Mouse (Mus musculus): ENCODE measurements at regions not wholly inside any gene's neighbourhood (a gene's known extent, or its start where the extent isn't known, plus 50 kb on each side); places are given as distances from the start of the nearest gene placed in this dataset.

DNA sequence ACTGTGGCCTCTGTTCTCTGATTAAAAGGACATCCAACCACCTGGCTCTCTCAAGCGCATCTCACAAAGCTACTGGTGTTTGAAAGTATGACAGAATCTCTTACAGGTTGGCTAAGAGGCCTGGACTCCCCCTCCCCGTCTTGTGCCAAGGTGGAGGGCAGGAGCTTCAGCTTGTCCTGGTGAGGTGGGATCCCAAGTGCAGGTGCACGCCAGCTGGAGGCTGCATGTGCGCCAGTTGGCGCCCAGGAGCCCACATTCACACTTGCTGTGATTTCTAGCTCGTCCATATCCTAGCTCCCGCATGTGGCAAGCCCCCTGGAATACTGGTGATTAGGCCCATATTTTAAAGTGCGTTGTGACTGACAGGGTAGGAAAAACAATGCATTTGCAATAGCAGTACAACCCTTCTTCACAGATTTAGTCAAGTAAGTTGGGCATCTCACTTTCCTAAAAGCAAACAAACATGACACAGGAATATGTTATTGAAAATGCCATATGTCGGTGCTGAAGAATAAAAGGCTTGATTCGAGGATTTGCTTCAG lies 292.8 kb upstream of the Tenm3 start:
- WGBS, result 91% methylated on average over 10 of the region's 10 CpGs
- Histone ChIP-seq H3K4me3 (ENCODE audit: low read depth, low read length) (no peak overlapping the region), H3K4me2 (no peak overlapping the region), H3K9ac (ENCODE audit: low read length) (no peak overlapping the region), H3K9me3 (ENCODE audit: control insufficient read depth, low read length) (no peaks in the 10 kb centered on the region), H3K27ac (ENCODE audit: low read depth, low read length) (no peak overlapping the region), H3K36me3 (ENCODE audit: control insufficient read depth, insufficient read depth, low read length) (no peaks in the 10 kb centered on the region), H3K4me1 (ENCODE audit: control insufficient read depth, insufficient read depth, low read length) (no peaks in the 10 kb centered on the region), H3K27me3 (ENCODE audit: control insufficient read depth, insufficient read depth, low read length) (no peaks in the 10 kb centered on the region)
- ATAC-seq (ENCODE audit: low FRiP score), result no peak
- DNase-seq (ENCODE audit: low spot score, missing footprints), result no peak

- WGBS, result 84% methylated on average over 6 of the region's 6 CpGs
- no peaks in the 10 kb centered on the region for H3K9me3 ChIP-seq (ENCODE audit: control insufficient read depth, low read length)
- H3K36me3 ChIP-seq (ENCODE audit: control insufficient read depth, insufficient read depth, low read length), result no peaks in the 10 kb centered on the region
- no peak overlapping the region for H3K4me2 ChIP-seq
- no peaks in the 10 kb centered on the region for H3K4me1 ChIP-seq (ENCODE audit: control insufficient read depth, insufficient read depth, low read length)
- no peak for ATAC-seq (ENCODE audit: low FRiP score)
- no peak overlapping the region for H3K4me3 ChIP-seq (ENCODE audit: low read depth, low read length)
- H3K27me3 ChIP-seq (ENCODE audit: control insufficient read depth, insufficient read depth, low read length), result no peaks in the 10 kb centered on the region
- no peak overlapping the region for H3K9ac ChIP-seq (ENCODE audit: low read length)
- no peak overlapping the region for H3K27ac ChIP-seq (ENCODE audit: low read depth, low read length)
- no peak for DNase-seq (ENCODE audit: low spot score, missing footprints)
These were observed 265.3 kb upstream of the Tenm3 start for GRCm38 (mm10) chr8:49109095-49109494.

- Histone ChIP-seq H3K4me3 (ENCODE audit: low read depth, low read length) (no peak overlapping the region), H3K4me1 (ENCODE audit: control insufficient read depth, insufficient read depth, low read length) (no peaks in the 10 kb centered on the region), H3K9me3 (ENCODE audit: control insufficient read depth, low read length) (no peaks in the 10 kb centered on the region), H3K9ac (ENCODE audit: low read length) (no peak overlapping the region), H3K36me3 (ENCODE audit: control insufficient read depth, insufficient read depth, low read length) (no peaks in the 10 kb centered on the region), H3K4me2 (no peak overlapping the region), H3K27me3 (ENCODE audit: control insufficient read depth, insufficient read depth, low read length) (no peaks in the 10 kb centered on the region), H3K27ac (ENCODE audit: low read depth, low read length) (no peak overlapping the region)
- no peak for DNase-seq (ENCODE audit: low spot score, missing footprints)
- 65% methylated on average over 4 of the region's 4 CpGs for WGBS
- ATAC-seq (ENCODE audit: low FRiP score), result no peak
These were observed 264.9 kb upstream of the Tenm3 start for GRCm38 (mm10) chr8:49108665-49109064.

GRCm38 (mm10) chr8:49106531-49106930 lies 262.8 kb upstream of the Tenm3 start:
- 83% methylated on average over 3 of the region's 3 CpGs for WGBS
- H3K4me1 ChIP-seq (ENCODE audit: control insufficient read depth, insufficient read depth, low read length), result no peaks in the 10 kb centered on the region
- no peaks in the 10 kb centered on the region for H3K36me3 ChIP-seq (ENCODE audit: control insufficient read depth, insufficient read depth, low read length)
- H3K9ac ChIP-seq (ENCODE audit: low read length), result no peak overlapping the region
- no peaks in the 10 kb centered on the region for H3K9me3 ChIP-seq (ENCODE audit: control insufficient read depth, low read length)
- H3K4me2 ChIP-seq, result no peak overlapping the region
- ATAC-seq (ENCODE audit: low FRiP score) (no peak), DNase-seq (ENCODE audit: low spot score, missing footprints) (no peak)
- H3K4me3 ChIP-seq (ENCODE audit: low read depth, low read length), result no peak overlapping the region
- no peak overlapping the region for H3K27ac ChIP-seq (ENCODE audit: low read depth, low read length)
- H3K27me3 ChIP-seq (ENCODE audit: control insufficient read depth, insufficient read depth, low read length), result no peaks in the 10 kb centered on the region

- H3K4me3 ChIP-seq (ENCODE audit: low read depth, low read length), result no peak overlapping the region
- H3K27me3 ChIP-seq (ENCODE audit: control insufficient read depth, insufficient read depth, low read length), result no peaks in the 10 kb centered on the region
- H3K27ac ChIP-seq (ENCODE audit: low read depth, low read length), result no peak overlapping the region
- WGBS, result 90% methylated on average over 7 of the region's 7 CpGs
- H3K36me3 ChIP-seq (ENCODE audit: control insufficient read depth, insufficient read depth, low read length), result no peaks in the 10 kb centered on the region
- H3K9ac ChIP-seq (ENCODE audit: low read length), result no peak overlapping the region
- no peak for DNase-seq (ENCODE audit: low spot score, missing footprints)
- ATAC-seq (ENCODE audit: low FRiP score), result no peak
- H3K4me2 ChIP-seq, result no peak overlapping the region
- no peaks in the 10 kb centered on the region; the same call in 1 of the 2 replicates for H3K9me3 ChIP-seq (ENCODE audit: control insufficient read depth, low read length)
- no peaks in the 10 kb centered on the region for H3K4me1 ChIP-seq (ENCODE audit: control insufficient read depth, insufficient read depth, low read length)
These were observed 257.4 kb upstream of the Tenm3 start for GRCm38 (mm10) chr8:49101156-49101555.

DNA sequence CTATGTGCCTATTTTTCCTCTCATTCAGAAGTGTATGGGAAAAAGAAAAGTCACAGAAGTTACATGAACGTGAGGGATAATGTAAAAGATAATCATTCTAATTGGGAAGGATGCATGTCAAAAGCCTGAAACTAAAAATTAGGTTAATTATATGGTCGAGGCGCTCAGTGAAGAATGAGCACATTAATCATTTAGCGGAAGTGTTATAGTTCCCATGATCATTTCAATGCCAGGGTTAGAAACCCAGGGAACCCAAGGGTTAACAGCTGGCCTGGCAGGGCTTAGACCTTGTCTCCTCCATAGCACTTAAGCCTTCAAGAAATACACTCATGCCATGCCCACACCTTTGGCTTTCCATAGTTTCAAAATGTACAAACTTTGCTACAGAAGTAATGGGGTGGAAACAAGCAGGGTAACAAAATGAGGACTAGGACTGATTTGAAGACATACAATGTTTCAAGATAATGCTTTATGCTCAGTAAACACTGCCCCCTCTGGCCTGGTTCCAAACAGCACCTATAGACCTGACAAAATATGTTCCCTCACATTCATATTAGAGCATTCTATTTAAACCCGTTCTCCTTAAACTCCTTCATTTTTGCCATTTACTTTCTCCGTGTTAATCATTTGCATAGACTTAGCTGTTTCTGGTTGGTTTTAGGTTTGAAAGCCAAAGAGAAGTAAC lies 240.6 kb upstream of the Tenm3 start:
- DNase-seq (ENCODE audit: low spot score, missing footprints) (peak; percentile 86), ATAC-seq (ENCODE audit: low FRiP score) (no peak)
- no peaks in the 10 kb centered on the region for H3K9me3 ChIP-seq (ENCODE audit: control insufficient read depth, low read length)
- 88% methylated on average over 6 of the region's 6 CpGs for WGBS
- H3K9ac ChIP-seq (ENCODE audit: low read length), result no peak overlapping the region
- no peak overlapping the region for H3K4me2 ChIP-seq
- H3K27ac ChIP-seq (ENCODE audit: low read depth, low read length), result no peak overlapping the region
- H3K36me3 ChIP-seq (ENCODE audit: control insufficient read depth, insufficient read depth, low read length), result no peaks in the 10 kb centered on the region
- no peak overlapping the region for H3K4me3 ChIP-seq (ENCODE audit: low read depth, low read length)
- H3K27me3 ChIP-seq (ENCODE audit: control insufficient read depth, insufficient read depth, low read length), result no peaks in the 10 kb centered on the region
- no peaks in the 10 kb centered on the region for H3K4me1 ChIP-seq (ENCODE audit: control insufficient read depth, insufficient read depth, low read length)

DNA sequence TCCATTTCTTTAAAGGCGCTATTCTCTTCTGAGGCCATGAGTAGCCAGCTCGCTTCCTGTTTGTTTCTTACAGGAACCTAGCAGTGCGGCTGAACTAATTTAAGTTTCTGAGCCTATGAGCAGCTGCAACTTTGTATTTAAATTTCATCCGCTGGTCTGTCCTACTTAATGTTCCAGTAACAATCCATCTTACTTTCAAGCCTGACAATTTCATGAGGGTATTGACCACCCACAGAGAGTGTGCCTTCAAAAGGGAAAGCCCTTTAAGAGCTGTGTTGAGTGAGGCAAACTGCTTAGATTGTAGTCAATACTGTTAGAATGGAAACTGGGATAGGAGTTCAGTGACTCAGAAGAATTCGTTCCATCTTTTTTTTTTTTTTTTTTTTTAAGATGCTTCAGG lies 225.7 kb upstream of the Tenm3 start:
- H3K4me3 ChIP-seq (ENCODE audit: low read depth, low read length), result no peak overlapping the region
- 73% methylated on average over 5 of the region's 5 CpGs for WGBS
- ATAC-seq (ENCODE audit: low FRiP score) (no peak), DNase-seq (ENCODE audit: low spot score, missing footprints) (no peak)
- no peaks in the 10 kb centered on the region for H3K36me3 ChIP-seq (ENCODE audit: control insufficient read depth, insufficient read depth, low read length)
- no peak overlapping the region for H3K27ac ChIP-seq (ENCODE audit: low read depth, low read length)
- no peak overlapping the region for H3K9ac ChIP-seq (ENCODE audit: low read length)
- no peaks in the 10 kb centered on the region for H3K9me3 ChIP-seq (ENCODE audit: control insufficient read depth, low read length)
- no peaks in the 10 kb centered on the region for H3K4me1 ChIP-seq (ENCODE audit: control insufficient read depth, insufficient read depth, low read length)
- no peaks in the 10 kb centered on the region for H3K27me3 ChIP-seq (ENCODE audit: control insufficient read depth, insufficient read depth, low read length)
- no peak overlapping the region for H3K4me2 ChIP-seq

DNA sequence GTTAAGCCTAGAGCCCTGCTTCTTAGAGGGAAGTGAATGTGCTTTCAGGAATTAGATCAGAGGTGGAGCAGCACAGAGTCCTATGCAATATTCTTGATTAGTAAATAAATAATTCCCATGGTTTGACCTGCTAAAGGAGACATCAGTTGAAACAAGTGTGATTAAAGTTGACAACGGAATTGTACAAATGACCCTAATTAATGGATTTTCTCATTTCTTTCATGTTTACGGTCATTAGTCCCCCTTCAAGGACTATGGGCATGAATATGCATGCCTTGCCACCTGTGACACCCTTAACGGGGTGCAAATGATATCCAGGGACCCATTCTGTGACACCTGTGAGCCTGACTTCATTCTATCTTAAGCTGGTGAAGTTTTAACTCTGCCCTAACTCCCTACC lies 219.5 kb upstream of the Tenm3 start:
- no peak for DNase-seq (ENCODE audit: low spot score, missing footprints)
- no peak for ATAC-seq (ENCODE audit: low FRiP score)
- 72% methylated on average over 3 of the region's 3 CpGs for WGBS
- no peaks in the 10 kb centered on the region for H3K4me1 ChIP-seq (ENCODE audit: control insufficient read depth, insufficient read depth, low read length)
- H3K27ac ChIP-seq (ENCODE audit: low read depth, low read length), result no peak overlapping the region
- no peaks in the 10 kb centered on the region for H3K27me3 ChIP-seq (ENCODE audit: control insufficient read depth, insufficient read depth, low read length)
- no peaks in the 10 kb centered on the region for H3K9me3 ChIP-seq (ENCODE audit: control insufficient read depth, low read length)
- H3K4me2 ChIP-seq, result no peak overlapping the region
- no peaks in the 10 kb centered on the region for H3K36me3 ChIP-seq (ENCODE audit: control insufficient read depth, insufficient read depth, low read length)
- no peak overlapping the region for H3K9ac ChIP-seq (ENCODE audit: low read length)
- H3K4me3 ChIP-seq (ENCODE audit: low read depth, low read length), result no peak overlapping the region

- H3K27ac ChIP-seq (ENCODE audit: low read depth, low read length), result no peak overlapping the region
- H3K4me1 ChIP-seq (ENCODE audit: control insufficient read depth, insufficient read depth, low read length), result no peaks in the 10 kb centered on the region
- no peak overlapping the region for H3K4me2 ChIP-seq
- H3K4me3 ChIP-seq (ENCODE audit: low read depth, low read length), result no peak overlapping the region
- no peaks in the 10 kb centered on the region for H3K9me3 ChIP-seq (ENCODE audit: control insufficient read depth, low read length)
- no peak for ATAC-seq (ENCODE audit: low FRiP score)
- no peaks in the 10 kb centered on the region for H3K27me3 ChIP-seq (ENCODE audit: control insufficient read depth, insufficient read depth, low read length)
- no peaks in the 10 kb centered on the region for H3K36me3 ChIP-seq (ENCODE audit: control insufficient read depth, insufficient read depth, low read length)
- whole genome bisulfite sequencing, result 79% methylated on average over 6 of the region's 6 CpGs
- no peak overlapping the region for H3K9ac ChIP-seq (ENCODE audit: low read length)
- DNase-seq (ENCODE audit: low spot score, missing footprints), result no peak
These were observed 199.5 kb upstream of the Tenm3 start for GRCm38 (mm10) chr8:49043236-49043635.
